Mouse (Mus musculus) kidney, postnatal 36 days (tissue): Measurements from ENCODE around the gene Cdc34.
A peak's percentile ranks its signal among the peaks of the same experiment; 100 is the strongest.

ENCODE experiments used
- DNase-seq, 2 experiments: peaks; one replicate each; pipeline ENCODE4 v3.0.0; 2021 to 2022; ENCODE audit warnings: mixed read lengths in 2 of 2

Gene Cdc34

GRCm38 (mm10) chr10:79723047-79723446 is 41.1 kb downstream of the Cdc34 start:
- DNase-seq: no peak

DNA sequence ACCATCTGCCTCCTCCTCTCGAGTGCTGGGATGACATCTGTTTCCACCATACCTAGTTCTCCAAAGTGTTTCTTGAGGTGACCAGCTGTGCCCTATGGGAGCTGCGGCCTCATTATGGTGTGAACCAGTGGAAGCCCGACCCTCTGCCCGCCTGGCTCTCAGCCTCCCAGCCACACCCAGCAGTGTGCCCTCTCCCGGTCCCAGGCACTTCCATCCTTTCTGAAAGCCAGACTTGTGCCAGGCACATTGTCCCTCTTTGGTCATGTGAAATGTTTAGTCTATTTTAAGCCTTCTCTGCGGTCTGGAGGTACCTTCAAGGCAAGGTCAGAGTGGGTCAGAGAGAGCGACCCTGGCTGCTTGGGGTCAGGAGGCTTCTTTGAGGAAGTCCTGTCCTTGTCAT is 41.7 kb downstream of the Cdc34 start:
- no peak for DNase-seq

DNA sequence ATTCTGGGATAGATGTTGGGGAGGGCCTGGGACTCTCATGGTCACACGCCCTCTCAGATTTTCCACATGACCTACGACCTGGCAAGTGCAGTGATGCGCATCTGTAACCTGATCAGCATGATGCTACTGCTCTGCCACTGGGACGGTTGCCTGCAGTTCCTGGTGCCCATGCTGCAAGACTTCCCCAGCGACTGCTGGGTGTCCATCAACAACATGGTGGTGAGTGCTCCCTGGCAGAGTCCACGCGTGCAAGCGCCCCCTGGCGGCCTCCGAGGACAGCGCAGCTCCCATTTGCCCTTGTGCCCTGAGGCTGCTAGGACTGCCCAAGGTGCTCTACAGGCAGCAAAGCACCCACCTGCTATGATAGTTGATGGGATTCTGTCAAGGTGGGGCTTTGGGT is 44.1 kb downstream of the Cdc34 start:
- peak; percentile 53 to 83 for DNase-seq

DNA sequence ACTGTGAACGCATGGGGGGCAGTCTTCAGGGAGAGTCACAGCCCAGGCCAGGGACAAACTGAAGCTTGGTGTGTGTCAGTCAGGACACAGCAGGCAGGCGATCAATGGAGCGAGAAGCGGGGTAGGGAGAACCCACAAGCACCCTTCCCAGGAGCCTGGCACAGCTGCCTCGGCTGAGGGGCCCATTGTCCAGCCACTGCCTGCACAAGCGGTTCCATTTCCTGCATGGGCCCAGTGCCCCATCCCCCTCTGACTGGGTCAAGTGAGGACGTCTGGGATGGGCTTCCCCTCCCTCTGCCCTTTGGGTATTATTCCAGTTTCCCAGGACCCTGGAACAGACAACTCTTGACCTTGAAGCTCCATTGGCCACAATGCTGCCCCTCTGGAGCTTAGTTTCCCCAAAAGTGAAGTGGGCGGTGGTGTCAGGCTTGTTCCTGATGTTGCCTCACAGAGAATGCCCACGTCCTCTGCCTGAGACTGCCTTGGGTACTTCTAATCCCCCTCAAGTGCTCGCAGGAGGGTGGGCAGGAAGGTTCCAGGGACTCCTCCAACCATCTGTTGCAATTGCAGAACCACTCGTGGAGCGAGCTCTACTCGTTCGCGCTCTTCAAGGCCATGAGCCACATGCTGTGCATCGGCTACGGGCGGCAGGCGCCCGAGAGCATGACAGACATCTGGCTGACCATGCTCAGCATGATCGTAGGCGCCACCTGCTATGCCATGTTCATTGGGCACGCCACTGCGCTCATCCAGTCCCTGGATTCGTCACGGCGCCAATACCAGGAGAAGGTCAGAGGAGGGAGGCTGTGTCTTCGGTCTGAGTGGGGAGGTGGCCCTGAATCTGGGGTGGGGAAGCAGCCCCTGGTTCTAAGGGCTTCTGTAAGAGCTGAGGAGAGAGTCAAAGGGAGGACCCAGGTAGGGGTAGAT is 46.6 kb downstream of the Cdc34 start:
- DNase-seq: no peak

- no peak for DNase-seq
Observed at GRCm38 (mm10) chr10:79729357-79729965, 47.5 kb downstream of the Cdc34 start.

- peak; percentile 28 to 70 for DNase-seq
Observed at GRCm38 (mm10) chr10:79732500-79732899, 50.5 kb downstream of the Cdc34 start.

GRCm38 (mm10) chr10:79733847-79734246 is 51.9 kb downstream of the Cdc34 start:
- DNase-seq: no peak

DNA sequence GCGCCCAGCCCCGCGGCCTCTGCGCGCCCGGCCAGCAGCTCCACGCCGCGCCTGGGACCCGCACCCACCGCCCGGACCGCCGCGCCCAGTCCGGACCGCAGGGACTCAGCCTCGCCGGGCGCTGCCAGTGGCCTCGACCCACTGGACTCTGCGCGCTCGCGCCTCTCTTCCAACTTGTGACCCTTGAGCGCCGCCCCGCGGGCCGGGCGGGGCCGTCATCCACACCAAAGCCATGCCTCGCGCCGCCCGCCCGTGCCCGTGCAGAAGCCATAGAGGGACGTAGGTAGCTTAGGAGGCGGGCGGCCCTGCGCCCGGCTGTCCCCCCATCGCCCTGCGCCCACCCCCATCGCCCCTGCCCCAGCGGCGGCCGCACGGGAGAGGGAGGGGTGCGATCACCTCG is 53.4 kb downstream of the Cdc34 start:
- DNase-seq: peak in 1 of 2 experiments; percentile 39

DNA sequence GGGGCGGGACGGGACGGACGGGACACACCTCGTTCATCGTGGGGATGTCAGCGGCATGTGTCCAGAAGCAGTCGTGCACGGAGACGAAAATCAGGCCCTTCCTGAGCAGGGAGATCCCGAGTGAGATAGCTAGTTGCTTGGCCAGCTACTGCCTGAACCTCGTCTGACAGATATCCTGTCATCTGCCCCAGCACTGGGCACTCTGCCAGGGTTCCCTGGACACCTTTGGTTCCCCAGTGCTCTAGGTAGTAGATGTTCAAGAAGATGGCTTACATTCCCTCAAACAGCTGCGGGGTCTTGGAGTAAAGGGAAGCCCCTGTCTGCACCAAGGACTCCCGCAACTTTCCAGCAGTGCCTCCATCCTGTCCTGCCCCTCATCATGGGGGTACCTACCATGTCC is 54.7 kb downstream of the Cdc34 start:
- DNase-seq: peak in 1 of 2 experiments; percentile 65
